Mouse (Mus musculus) lung, embryonic 14.5 days (tissue): ENCODE data around the gene Sox9. TPM values are rescaled to one million over a fixed set of nuclear protein-coding genes. Genes with fewer than 3 reads are reported as not detected.

Source experiments
- ATAC-seq: fragments of 200-750 bp; cut with Nextera tagmentation; 2 replicates; pipeline ENCODE4 v1.8.0; 2017; ENCODE audit warnings: mild to moderate bottlenecking, moderate TSS enrichment, moderate library complexity; ENCODE audit not compliant: insufficient read depth
- DNase-seq: peaks from one replicate; pipeline ENCODE4 v3.0.0-alpha.2; 2015
- H3K27ac ChIP-seq: fragments of 300-500 bp; sonication (generic); 2 replicates; pipeline ENCODE4 v1.5.1; 2014; ENCODE audit warnings: low read depth, mild to moderate bottlenecking, moderate library complexity
- H3K27me3 ChIP-seq: fragments of 300-500 bp; sonication (generic); 2 replicates; pipeline ENCODE4 v1.6.1; 2014; ENCODE audit warnings: low read length, control low read depth; ENCODE audit not compliant: insufficient read depth
- H3K36me3 ChIP-seq: fragments of 300-500 bp; sonication (generic); 2 replicates; pipeline ENCODE4 v1.6.1; 2014; ENCODE audit warnings: control low read depth; ENCODE audit not compliant: insufficient read depth
- H3K4me1 ChIP-seq: fragments of 300-500 bp; sonication (generic); 2 replicates; pipeline ENCODE4 v1.6.1; 2014; ENCODE audit warnings: antibody characterized with exemption, control low read depth; ENCODE audit not compliant: insufficient read depth
- H3K4me2 ChIP-seq: fragments of 300-500 bp; sonication (generic); 2 replicates; pipeline ENCODE4 v1.6.1; 2014; ENCODE audit warnings: mild to moderate bottlenecking
- H3K4me3 ChIP-seq: fragments of 300-500 bp; sonication (generic); 2 replicates; pipeline ENCODE4 v1.5.1; 2014; ENCODE audit warnings: low read depth, low read length
- H3K9ac ChIP-seq: fragments of 300-500 bp; sonication (generic); 2 replicates; pipeline ENCODE4 v1.6.1; 2014
- H3K9me3 ChIP-seq: fragments of 300-500 bp; sonication (generic); 2 replicates; pipeline ENCODE4 v1.6.1; 2016; ENCODE audit warnings: low read depth, low read length, control low read depth
- CTCF ChIP-seq: IDR thresholded peaks from 2 replicates; pipeline ENCODE4 v1.5.1; 2016; ENCODE audit warnings: antibody characterized with exemption, low read depth
- WGBS: fragments of 180-500 bp; shearing (Covaris S2); extraction: QIAGEN DNeasy Blood & Tissue Kit; methylation state at CpG from one replicate; pipeline ENCODE4 v1.1.7; 2014; 5-methylcytosine and 5-hydroxymethylcytosine counted together
- polyA plus RNA-seq: library from polyadenylated mRNA; unstranded; fragments of >200 nt; fragmentation: Nextera tagmentation; extraction: Ambion mirVana; gene quantifications from 2 replicates; pipeline ENCODE4 v1.2.1, GENCODE M21; 2014

Gene Sox9
- polyA plus RNA-seq, 1 experiment from 2014 or later = 75.7 TPM

DNA sequence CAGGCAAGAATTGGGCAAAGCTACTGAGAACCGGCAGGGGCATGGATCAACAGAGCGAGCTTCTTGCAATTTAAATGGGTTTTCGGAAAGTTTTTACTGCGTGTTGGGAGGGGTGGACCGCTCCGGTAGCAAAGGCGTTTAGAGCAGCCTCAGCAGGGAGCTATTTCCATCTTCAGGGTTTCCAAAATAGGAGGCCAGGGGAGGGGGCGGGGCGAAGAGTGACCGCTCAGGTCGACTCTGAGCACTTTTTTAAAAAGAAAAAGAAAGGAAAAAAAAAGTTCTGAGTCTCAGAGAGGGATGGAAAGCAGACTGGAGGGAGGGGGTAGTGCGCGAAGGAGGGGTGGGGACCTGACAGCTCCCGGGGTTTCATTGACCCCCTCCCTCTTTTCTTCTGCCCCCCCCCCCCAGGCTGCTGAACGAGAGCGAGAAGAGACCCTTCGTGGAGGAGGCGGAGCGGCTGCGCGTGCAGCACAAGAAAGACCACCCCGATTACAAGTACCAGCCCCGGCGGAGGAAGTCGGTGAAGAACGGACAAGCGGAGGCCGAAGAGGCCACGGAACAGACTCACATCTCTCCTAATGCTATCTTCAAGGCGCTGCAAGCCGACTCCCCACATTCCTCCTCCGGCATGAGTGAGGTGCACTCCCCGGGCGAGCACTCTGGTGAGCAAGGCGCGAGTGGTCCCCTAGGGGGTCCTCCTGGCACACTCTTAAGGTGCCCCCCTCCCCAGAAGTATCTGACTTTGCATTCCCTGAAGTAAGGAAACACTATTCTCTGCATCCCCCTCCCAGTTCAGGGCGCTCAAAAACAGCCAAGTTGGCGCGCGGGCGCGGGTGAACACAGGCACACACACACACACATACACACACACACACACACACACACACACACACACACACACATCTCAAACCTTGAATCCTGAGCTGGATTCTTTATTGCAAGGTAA is 1.6 kb downstream of the Sox9 start:
- no peak for ATAC-seq
- under 1% methylated on average over 37 of the region's 42 CpGs for WGBS
- peak overlapping the region; percentile 75 for H3K9ac ChIP-seq
- H3K27me3 ChIP-seq = peaks cover 27% of the 10 kb centered on the region
- H3K4me2 ChIP-seq = peak overlapping the region; percentile 73
- H3K36me3 ChIP-seq = 0 out of 2 replicates have a peak, but pooled peaks cover 3% of the 10 kb centered on the region
- H3K9me3 ChIP-seq = no peaks in the 10 kb centered on the region
- DNase-seq = peak; percentile 63
- H3K4me3 ChIP-seq = peak overlapping the region; percentile 72
- H3K27ac ChIP-seq = peak overlapping the region; percentile 85
- no peaks in the 10 kb centered on the region for H3K4me1 ChIP-seq
- TF ChIP-seq CTCF = 0 out of 2 replicates have a peak, but pooled peaks have one; percentile 1

DNA sequence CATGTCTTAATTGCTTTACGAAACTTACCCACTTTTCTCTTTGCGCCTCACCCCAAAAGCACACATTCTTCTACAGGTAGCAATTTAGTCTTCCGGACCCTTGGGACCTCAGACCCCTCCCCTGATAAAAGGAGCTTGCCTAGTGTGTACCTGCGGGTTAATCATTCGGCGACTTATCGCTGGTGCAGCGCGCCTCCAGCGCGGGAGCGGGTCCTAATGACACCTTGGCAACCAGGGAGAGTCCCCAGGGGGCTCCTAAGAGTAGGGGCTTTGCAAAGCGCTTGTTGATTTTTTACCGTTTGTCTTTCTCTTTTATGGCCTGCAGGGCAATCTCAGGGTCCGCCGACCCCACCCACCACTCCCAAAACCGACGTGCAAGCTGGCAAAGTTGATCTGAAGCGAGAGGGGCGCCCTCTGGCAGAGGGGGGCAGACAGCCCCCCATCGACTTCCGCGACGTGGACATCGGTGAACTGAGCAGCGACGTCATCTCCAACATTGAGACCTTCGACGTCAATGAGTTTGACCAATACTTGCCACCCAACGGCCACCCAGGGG is 2.4 kb downstream of the Sox9 start:
- 5% methylated on average over 30 of the region's 30 CpGs for WGBS
- Histone ChIP-seq H3K27me3 (peaks cover 22% of the 10 kb centered on the region), H3K4me2 (peak overlapping the region; percentile 73), H3K4me3 (peak overlapping the region; percentile 72), H3K9ac (peak overlapping the region; percentile 75), H3K4me1 (no peaks in the 10 kb centered on the region), H3K9me3 (no peaks in the 10 kb centered on the region), H3K27ac (peak overlapping the region; percentile 85; the same call in 1 of the 2 replicates), H3K36me3 (0 out of 2 replicates have a peak, but pooled peaks cover 3% of the 10 kb centered on the region)
- DNase-seq (peak; percentile 64), ATAC-seq (no peak)
- TF ChIP-seq CTCF = no peak

DNA sequence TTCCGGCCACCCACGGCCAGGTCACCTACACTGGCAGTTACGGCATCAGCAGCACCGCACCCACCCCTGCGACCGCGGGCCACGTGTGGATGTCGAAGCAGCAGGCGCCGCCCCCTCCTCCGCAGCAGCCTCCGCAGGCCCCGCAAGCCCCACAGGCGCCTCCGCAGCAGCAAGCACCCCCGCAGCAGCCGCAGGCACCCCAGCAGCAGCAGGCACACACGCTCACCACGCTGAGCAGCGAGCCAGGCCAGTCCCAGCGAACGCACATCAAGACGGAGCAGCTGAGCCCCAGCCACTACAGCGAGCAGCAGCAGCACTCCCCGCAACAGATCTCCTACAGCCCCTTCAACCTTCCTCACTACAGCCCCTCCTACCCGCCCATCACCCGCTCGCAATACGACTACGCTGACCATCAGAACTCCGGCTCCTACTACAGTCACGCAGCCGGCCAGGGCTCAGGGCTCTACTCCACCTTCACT is 2.9 kb downstream of the Sox9 start:
- no peaks in the 10 kb centered on the region for H3K4me1 ChIP-seq
- H3K4me2 ChIP-seq = peak overlapping the region; percentile 73
- peak overlapping the region; percentile 72 for H3K4me3 ChIP-seq
- 2% methylated on average over 33 of the region's 34 CpGs for WGBS
- peak overlapping the region; percentile 46; the same call in 1 of the 2 replicates for H3K27ac ChIP-seq
- no peak for TF ChIP-seq CTCF
- H3K9me3 ChIP-seq = no peaks in the 10 kb centered on the region
- 0 out of 2 replicates have a peak, but pooled peaks cover 3% of the 10 kb centered on the region for H3K36me3 ChIP-seq
- no peak for ATAC-seq
- peaks cover 20% of the 10 kb centered on the region for H3K27me3 ChIP-seq
- DNase-seq = peak; percentile 56
- peak overlapping the region; percentile 75 for H3K9ac ChIP-seq

DNA sequence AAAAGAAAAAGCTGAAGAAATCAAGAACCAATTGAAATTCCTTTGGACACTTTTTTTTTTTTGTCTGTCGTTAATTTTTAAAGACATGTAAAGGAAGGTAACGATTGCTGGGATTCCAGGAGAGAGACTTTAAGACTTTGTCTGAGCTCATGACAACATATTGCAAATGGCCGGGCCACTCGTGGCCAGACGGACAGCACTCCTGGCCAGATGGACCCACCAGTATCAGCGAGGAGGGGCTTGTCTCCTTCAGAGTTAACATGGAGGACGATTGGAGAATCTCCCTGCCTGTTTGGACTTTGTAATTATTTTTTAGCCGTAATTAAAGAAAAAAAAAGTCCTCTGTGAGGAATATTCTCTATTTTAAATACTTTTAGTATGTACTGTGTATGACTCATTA is 3.6 kb downstream of the Sox9 start:
- peaks cover 20% of the 10 kb centered on the region for H3K27me3 ChIP-seq
- DNase-seq (peak; percentile 35), ATAC-seq (no peak)
- H3K9me3 ChIP-seq = no peaks in the 10 kb centered on the region
- H3K4me2 ChIP-seq = peak overlapping the region; percentile 73
- WGBS = 37% methylated on average over 8 of the region's 8 CpGs
- H3K4me3 ChIP-seq = peak overlapping the region; percentile 72
- 0 out of 2 replicates have a peak, but pooled peaks cover 3% of the 10 kb centered on the region for H3K36me3 ChIP-seq
- no peaks in the 10 kb centered on the region for H3K4me1 ChIP-seq
- H3K27ac ChIP-seq = no peak overlapping the region
- peak overlapping the region; percentile 75; the same call in 1 of the 2 replicates for H3K9ac ChIP-seq
- no peak for TF ChIP-seq CTCF

DNA sequence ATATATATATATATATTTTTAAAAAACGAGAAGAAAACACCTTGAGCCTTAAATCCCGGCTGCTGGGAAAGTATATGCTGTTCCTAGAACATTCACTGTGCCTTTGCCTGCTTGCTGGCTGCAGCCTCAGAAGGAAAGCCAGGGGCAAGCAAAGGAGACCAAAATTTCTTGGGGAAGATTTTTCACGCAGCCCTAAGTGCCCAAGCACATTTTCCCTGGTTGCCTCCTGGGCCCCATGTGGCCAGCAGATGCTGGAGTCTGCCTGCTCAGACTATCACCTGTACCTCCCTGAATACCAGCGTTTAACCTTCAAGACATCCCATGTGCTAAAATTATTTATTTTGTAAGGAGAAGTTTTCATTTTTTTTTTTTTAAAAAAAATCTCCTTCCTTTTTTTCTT is 4.4 kb downstream of the Sox9 start:
- TF ChIP-seq CTCF = no peak
- H3K9me3 ChIP-seq = no peaks in the 10 kb centered on the region
- H3K4me1 ChIP-seq = no peaks in the 10 kb centered on the region
- peak overlapping the region; percentile 51 for H3K4me2 ChIP-seq
- WGBS = 61% methylated on average over 4 of the region's 4 CpGs
- no peak overlapping the region for H3K27ac ChIP-seq
- no peak for DNase-seq
- H3K4me3 ChIP-seq = peak overlapping the region; percentile 20
- peaks cover 16% of the 10 kb centered on the region for H3K27me3 ChIP-seq
- H3K9ac ChIP-seq = no peak overlapping the region; the same call in 1 of the 2 replicates
- 0 out of 2 replicates have a peak, but pooled peaks cover 3% of the 10 kb centered on the region for H3K36me3 ChIP-seq
- no peak for ATAC-seq

DNA sequence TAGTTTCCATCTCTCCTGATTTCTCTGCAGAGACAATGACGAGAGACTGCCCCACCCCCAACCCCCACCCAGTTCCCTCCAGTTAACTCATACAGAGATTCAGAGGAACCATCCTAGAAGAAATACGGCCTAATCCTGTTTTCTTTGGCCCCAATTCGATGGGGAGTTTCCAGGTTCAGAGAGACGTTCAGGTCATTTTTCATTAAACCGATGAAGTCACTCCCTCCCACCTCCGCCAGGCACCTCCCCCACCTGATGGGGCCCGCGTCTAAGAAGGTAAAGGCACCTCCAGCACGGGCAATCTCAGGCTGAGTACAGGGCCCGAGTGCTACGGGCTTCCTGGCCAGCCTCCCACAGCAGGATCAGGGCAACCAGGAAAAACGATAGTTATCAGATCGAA is 6.3 kb downstream of the Sox9 start:
- TF ChIP-seq CTCF = no peak
- no peak overlapping the region for H3K27ac ChIP-seq
- no peaks in the 10 kb centered on the region for H3K4me1 ChIP-seq
- no peak overlapping the region for H3K9ac ChIP-seq
- H3K36me3 ChIP-seq = 0 out of 2 replicates have a peak, but pooled peaks cover 3% of the 10 kb centered on the region
- H3K4me3 ChIP-seq = no peak overlapping the region
- peaks cover 14% of the 10 kb centered on the region for H3K27me3 ChIP-seq
- DNase-seq (peak; percentile 56), ATAC-seq (no peak)
- no peaks in the 10 kb centered on the region for H3K9me3 ChIP-seq
- 11% methylated on average over 13 of the region's 13 CpGs for WGBS
- no peak overlapping the region for H3K4me2 ChIP-seq

DNA sequence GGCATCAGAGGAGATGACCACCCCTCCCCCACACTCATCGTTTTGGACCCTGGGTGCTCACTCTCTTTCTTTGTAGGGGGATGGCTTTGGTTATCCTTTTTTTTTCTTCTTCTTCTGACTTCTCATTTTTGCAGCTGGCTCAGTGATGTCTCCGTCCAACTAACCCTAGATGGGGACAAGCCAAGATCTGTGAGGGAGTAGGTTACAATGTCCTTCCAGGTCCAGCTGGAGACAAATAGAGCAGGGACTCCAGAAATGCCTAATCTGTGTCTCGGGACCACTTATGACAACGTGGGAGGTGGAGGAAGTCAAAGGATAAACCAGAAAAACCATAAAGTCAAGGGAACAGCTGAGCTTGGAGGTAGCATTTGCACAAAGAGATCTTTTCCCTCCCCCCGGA is 14.4 kb downstream of the Sox9 start:
- H3K27me3 ChIP-seq = no peaks in the 10 kb centered on the region
- no peak for ATAC-seq
- no peak overlapping the region for H3K4me3 ChIP-seq
- H3K36me3 ChIP-seq = no peaks in the 10 kb centered on the region
- H3K4me2 ChIP-seq = no peak overlapping the region
- H3K9me3 ChIP-seq = no peaks in the 10 kb centered on the region
- H3K4me1 ChIP-seq = no peaks in the 10 kb centered on the region
- WGBS = 72% methylated on average over 5 of the region's 5 CpGs
- no peak for DNase-seq
- H3K27ac ChIP-seq = no peak overlapping the region
- no peak for TF ChIP-seq CTCF
- no peak overlapping the region for H3K9ac ChIP-seq
